Mouse (Mus musculus) spleen, adult 2 months (tissue): ENCODE data around the gene Chmp3.

Source experiments
- CTCF ChIP-seq: fragments of 200-500 bp; IDR thresholded peaks from 2 replicates; pipeline ENCODE4 v1.5.1; 2011; ENCODE audit warnings: mild to moderate bottlenecking, inconsistent platforms; ENCODE audit not compliant: insufficient read depth, insufficient read length, insufficient replicate concordance; ENCODE audit errors: extremely low read depth
- POLR2A ChIP-seq: fragments of 200-500 bp; IDR thresholded peaks from 2 replicates; pipeline ENCODE4 v1.6.1; 2011; ENCODE audit warnings: low read depth, low read length, inconsistent platforms

- no peak for TF ChIP-seq POLR2A
- TF ChIP-seq CTCF, result no peak
Measured at GRCm38 (mm10) chr6:71607756-71608155, 64.2 kb downstream of the Chmp3 start.
